Mouse (Mus musculus) CH12F3 (cell line): ENCODE data around the gene 2010300C02Rik.

Experiments used
- in situ Hi-C: fragments of 300-500 bp; cut with MboI; formaldehyde crosslinking; loops from 2 replicates; pipeline ENCODE4 v1.14.3; 2020; ENCODE audit warnings: low sequenced_read_pairs

Gene 2010300C02Rik

DNA sequence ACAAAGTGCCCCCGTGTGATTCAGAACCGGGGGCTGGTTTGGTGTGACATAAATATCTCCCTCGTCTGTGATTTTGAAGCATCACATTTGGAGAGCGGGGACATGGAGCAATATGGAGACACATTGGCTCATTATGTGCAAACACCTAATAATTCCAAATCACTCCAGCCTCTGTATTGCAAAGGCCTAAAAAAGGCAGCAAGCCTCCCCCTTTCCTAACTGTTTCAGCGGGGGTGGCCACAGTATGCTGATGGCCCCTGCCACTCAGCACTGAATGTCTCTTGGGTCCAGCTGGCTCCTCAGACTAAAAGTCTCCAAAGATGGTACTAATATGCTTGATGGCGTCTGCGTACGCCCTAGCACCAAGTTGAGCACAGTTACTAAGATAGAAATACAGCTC, 45.6 kb downstream of the 2010300C02Rik start:
- in situ Hi-C loops = no loop called here

DNA sequence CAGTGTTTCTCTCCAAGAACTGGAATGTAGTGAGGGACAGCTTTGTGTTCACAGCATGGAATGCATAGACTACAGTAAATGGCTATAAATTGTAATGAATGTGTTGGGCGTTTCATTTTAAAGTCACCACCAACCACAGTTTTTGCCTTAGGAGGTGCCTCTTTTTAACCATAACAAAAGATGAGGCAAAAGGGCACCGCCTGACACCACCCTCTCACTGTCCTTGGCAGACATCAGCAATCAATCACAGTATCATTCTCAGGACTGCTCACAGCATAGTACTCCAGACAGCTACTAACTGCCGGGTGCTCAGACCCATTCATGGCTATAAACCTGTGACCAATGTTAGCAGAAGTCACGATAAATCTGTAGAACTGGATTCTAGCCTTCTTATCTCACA, 48.6 kb downstream of the 2010300C02Rik start:
- in situ Hi-C loops = no loop called here

DNA sequence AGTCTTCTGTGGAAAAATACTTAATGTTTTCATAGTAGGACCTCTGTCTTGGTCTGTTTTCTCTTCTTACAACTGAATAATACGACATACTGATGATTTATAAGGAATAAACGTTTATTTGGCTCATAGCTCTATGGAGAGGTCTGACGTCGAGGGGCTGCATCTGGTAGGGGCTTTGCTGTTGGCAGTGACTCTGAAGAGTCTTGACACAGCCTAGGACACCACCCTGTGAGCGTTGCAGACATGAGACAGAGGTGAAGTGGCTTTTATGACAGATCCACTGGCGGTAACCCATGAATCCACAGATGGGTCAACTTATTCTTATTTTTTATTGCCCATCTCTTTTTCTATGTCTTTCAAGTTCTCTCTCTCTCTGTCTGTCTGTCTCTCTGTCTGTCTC, 52.5 kb downstream of the 2010300C02Rik start:
- in situ Hi-C loops = no loop called here

DNA sequence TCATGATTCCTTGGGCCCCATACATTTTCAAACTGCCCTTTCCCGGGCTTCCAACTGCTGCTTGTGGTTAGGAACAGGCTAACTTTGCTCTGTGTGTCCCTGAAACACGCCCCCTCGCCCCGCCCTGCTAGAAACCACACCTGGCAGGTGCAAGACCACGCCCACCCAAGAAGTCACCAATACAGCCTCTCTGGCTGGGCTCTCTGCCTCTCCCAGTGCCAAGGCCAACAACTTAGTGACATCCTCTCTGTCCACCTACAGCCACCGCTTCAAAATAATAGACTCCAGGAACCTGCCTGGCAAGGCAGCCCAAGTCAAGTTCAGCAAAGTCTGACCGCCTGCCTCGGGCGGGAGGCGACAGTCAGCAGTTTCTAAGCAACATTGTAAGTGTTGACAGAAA, 53.3 kb downstream of the 2010300C02Rik start:
- in situ Hi-C loops = no loop called here

DNA sequence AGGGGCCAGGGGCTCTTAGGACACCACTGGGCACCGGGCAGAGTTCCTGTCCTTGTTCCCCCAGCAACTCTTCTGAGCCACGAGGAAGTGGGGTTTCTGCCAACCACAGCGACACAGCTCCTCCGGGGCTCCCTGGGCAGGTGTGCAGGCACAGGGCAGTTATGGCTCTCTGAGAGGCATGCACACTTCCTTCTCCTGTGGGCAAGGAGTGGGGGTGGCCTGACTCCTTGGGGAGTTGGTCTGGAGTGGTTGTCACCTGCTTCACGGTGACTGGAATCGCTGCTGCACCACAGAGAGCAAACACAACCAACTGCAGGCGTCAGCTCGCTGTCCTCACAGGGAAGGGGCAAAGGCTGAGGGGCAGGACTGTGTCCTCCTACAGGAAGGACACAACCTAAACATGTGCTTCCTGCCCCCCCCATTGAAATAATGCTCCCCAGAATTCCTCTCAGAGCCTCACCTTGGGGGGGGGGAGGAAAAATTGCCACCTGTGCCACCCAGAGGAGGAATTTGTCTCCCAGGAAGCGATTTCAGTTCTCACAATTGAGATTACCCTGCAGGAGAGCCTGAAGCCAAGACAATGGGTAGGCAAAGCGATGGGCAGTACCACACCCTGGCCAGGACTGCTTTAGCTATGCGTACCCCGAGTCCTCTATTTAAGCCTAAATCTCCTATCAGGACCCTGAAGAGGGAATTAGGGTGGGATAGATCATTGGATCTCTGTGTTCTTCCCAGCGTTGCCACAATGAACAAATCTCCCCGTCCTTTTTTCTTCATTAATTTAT, 54.2 kb downstream of the 2010300C02Rik start:
- in situ Hi-C loops = no loop called here

DNA sequence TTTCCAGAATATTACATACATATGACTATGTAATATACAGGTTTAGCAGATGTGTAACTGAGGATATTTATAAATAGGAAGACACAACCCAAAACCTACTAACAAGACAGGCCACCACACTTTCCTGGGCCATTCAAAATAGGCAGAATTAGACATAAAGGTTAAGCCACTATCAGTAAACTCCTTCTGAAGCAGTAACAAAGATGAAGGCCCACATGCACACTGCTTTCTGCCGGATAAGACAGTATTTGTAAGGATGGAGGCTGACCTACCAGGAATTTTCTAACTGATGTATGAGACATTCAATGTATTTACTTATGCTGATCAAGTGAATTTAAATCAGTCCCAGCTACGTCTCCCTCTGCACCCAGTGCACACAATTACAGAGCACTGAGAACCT, 55.4 kb downstream of the 2010300C02Rik start:
- in situ Hi-C loops = no loop called here

DNA sequence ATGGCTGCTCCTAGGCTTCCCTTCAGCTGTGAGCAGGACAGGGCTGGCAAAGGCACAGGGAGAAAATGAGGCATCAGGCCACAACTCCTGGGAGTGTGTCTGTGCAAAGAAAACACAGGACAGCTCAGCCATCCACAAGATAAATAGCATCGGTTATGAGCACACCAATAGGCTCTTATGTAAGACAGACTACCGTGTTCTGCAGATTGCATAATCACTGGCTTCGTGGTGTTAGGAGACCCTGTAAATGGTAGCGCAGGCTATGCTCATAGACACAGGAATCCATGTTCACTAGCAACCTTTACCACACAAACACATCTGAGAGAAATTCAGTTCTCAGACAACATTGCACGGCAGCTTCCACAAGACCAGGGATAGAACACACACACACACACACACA, 56.3 kb downstream of the 2010300C02Rik start:
- in situ Hi-C loops = no loop called here

DNA sequence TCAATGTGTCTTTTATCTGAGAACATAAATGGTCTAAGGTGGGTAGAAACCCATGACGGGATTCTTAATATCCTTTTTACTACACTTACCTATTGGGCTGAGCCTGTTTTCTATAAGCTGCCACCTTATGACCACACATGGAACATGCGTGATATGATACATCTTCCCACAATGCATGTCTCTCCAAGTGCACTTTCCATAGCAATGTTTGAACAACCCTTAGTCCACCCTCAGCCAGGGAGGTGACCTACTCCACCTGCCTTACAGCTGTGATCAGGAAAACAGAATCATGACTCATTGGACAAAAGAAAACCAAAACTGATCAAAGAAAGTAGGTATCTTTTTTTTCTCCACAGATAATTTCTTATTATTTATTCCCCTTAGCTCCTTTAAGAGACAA, 63.9 kb downstream of the 2010300C02Rik start:
- in situ Hi-C loops = no loop called here

DNA sequence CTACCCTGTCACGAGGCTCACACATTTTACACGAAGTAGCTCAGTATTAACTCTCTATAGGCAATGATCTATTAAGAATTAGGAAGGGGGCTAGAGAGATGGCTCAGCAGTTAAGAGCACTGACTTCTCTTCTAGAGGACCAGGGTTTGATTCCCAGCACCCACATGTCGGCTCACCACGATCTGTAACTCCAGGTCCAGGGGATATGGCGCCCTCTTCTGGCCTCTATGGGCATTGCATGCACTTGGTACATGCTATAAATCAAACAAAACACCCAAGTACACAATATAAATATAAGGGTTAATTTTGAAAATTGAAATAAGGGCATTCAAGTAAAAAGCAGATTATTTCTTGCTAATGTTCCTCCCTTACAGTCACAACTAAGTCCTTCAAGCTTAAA, 65.9 kb downstream of the 2010300C02Rik start:
- in situ Hi-C loops = no loop called here

DNA sequence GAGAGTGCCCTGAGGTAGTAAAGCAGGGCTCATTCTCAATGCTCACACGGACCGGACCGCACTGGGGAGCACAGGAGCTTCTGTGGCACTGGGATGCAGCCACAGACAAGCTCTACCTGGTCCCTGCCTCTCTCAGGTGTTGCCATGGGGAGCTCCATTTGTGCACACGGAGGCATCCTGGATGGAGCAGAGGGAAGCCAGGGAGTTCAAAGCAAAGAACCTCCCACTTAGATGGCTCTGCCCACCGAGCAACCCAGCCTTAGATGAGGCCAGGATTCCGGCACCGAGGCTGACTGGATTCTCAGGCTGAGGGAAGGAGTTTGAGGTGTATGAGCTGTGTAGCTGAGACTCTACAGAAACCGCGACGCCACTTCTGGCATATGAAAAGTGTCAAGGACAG, 72.8 kb downstream of the 2010300C02Rik start:
- in situ Hi-C loops = no loop called here

DNA sequence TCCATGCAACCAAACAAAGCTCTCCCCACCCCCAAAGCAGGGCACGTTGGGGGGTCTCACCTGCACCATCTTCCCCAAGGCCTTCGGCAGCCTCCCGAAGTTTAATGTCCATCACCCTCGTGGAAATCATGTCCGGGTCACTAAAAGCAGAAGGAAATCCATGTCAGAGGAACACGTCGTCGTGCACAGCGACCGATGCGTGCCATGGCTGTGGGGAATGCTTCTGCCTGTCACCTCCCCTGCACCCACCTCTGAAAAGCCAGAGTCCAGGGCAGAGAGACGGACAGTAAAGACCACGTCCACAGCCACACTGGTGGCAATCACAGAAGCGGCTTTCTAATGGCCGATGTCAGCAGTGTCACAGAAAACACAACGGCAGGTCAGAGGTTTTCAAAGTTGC, 75.4 kb downstream of the 2010300C02Rik start:
- in situ Hi-C loops = no loop called here

DNA sequence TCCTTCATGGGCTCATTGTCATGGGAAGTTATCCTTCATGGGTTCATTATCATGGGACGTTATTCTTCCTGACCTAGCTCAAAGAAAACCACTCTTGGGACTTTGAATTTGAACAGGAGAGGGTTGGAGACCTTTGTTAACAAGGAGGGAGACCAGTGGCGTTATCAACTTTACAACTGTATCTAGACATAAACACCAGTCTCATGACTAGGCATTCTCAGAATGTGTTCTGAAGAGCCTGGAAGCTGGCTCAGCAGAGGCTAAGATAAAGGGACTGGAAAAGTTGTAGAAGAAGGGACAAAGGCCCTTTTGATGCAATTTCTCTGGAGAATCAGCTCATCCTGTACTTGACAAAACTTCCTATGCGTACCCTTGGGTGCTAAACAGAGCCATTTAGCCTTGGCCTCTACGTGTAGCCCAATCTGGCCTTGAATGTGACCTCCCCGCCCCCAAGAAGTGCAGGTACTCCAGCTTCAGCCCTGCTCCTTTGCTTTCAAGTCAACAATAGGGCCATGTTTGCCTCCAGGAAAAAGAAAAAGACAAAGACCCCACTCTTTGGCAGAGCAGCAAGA, 76.0 kb downstream of the 2010300C02Rik start:
- in situ Hi-C loops = no loop called here

DNA sequence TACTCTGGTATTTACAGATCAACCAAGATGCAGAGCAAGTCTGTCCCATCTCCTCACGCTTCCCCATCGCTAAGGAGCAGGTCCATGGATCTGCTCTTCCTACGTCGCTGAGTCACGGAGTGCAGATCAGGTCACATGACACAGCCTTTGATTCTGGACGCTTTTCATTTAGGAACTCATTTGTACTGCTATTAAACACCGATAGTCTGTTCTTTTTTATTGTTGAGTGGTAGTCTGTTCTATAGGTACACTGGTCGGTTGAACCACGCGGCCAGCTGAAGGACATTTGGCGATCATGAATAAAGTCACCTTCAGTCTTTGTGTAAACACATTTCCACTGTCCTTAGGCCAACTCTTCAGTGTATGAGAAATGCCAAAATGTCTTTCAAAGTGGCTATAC, 78.5 kb downstream of the 2010300C02Rik start:
- in situ Hi-C loops = no loop called here

DNA sequence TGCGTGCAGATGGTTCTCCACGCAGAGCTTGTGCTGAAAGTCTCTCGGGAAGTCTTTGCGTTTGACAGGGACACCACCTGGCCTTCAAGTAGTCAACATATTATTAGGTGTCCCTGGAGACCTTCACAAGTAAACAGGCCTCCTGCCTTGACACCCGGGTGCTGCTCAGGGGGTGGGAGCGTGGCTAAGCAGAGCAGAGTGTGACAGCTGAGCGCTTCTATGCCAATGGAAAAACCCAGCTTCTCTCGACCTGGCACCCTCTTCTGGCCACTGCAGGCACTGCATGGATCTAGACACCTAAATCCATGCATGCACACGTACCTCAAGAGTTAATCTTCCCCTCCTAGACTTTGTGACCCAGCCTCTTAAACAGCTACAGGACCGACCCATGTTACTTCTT, 80.8 kb downstream of the 2010300C02Rik start:
- in situ Hi-C loops = loop anchor here (10.0 kb wide), 1 partner anchor 164 kb away; no protein-coding TSS in a partner anchor

DNA sequence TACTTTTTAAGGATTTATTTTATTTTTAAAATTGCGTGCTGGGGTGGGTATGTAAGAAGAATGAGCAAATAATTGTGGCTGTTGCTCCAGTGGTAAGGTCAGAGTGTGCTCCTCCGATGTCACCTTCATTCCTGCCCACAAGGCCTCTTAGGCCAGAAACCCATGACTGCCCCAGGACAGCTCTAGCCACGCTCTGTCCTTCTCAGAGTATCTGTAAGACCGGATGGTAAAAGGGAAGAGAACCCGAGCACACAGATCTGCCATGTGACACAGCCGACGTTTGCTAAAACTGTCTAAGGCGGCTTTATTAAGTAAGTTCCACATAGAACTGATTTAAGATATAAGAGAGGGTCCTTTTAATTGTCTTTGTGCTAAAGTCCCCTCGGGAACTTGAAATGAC, 81.3 kb downstream of the 2010300C02Rik start:
- in situ Hi-C loops = loop anchor here (10.0 kb wide), 1 partner anchor 164 kb away; no protein-coding TSS in a partner anchor

DNA sequence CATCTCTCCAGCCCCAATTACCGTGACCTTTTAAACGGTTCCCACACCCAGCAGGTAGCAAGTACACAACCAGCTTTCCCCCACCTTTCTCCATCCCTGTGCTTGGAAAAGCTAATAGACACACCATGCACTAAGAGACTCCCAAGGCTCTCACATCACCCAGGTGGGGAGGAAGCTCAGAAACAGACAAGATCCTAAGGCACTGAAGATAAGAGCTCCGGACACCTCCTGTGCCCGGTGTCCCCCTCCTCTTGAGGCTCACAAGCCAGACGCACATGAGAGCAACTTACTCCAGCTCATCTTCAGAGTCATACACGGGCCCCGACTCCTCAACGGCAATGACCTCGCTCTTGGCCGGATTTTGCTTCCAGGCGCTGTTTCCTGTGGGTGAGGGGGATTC, 82.3 kb downstream of the 2010300C02Rik start:
- in situ Hi-C loops = loop anchor here (10.0 kb wide), 1 partner anchor 163 kb away; no protein-coding TSS in a partner anchor

DNA sequence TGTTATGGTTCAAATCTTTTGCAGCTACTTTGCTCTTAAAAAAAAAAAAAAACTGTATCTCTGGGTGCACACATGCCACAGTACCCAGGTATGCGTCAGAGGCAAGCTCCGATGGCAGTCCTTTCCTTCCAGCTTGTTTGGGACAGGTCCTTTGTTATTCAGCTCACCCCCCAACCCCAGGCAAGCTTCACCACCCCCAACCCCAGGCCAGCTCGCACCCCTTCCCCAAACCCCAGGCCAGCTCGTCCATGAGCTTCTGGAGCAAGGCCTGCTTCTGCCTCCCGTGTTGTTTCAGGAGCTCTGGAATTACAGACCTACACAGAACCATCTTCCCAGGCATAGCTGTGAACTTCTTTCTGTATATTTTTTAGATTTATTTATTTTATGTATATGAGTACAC, 83.1 kb downstream of the 2010300C02Rik start:
- in situ Hi-C loops = loop anchor here (10.0 kb wide), 1 partner anchor 162 kb away; no protein-coding TSS in a partner anchor

DNA sequence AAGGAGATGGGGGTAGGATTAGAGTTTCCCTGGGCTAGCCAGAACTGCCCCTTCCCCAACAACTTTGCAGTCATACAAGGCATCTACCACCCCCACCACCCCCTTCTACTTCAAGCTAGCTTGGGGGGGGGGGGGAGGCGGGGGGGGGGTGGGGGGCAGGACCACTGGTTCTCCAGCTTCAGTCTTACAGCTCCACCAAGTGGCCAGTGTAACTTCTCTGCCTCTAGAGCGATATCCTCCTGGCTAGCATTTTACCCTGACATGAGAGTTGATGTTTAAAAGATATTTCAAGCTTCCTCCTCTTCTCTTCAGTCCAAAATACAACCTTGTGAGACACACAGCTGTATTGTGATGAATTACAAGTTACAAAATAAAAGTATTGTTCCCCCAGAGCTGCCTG, 83.7 kb downstream of the 2010300C02Rik start:
- in situ Hi-C loops = loop anchor here (10.0 kb wide), 1 partner anchor 161 kb away; no protein-coding TSS in a partner anchor

DNA sequence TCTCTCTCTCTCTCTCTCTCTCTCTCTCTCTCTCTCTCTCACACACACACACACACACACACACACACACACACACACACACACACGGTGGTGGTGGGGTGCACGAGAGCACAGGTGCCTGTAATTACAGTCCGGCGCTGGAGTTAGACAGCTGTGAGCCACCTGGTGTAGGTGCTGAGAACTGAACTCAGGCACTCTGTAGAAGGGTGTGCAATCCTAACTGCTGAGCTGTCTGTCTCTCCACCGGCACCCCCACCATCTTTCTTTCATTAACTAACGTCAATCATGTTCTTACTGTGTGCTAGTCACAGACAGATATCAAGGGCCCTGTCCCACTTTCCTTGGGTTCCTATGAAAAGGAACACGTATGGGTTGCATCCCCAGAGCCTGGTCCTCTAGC, 84.2 kb downstream of the 2010300C02Rik start:
- in situ Hi-C loops = loop anchor here (10.0 kb wide), 1 partner anchor 161 kb away; no protein-coding TSS in a partner anchor

DNA sequence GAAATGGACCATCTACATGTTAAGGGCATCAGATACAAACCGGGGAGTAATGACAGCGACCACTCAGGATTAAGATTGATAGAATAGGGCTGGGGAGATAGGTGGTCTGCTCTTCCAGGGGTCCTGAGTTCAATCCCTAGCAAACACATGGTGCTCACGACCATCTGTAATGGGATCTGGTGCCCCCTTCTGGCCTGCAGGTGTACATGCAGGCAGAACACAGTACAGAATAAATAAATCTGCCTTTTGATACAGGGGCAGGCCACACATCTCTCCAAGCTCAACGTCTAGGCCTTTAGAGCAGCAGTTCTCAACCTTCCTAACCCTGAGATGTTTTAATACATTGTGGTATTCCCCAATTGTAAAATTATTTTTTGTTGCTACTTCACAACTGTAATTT, 85.2 kb downstream of the 2010300C02Rik start:
- in situ Hi-C loops = loop anchor here (5.0 to 10.0 kb wide), 2 partner anchors 160 to 362 kb away; no protein-coding TSS in a partner anchor

DNA sequence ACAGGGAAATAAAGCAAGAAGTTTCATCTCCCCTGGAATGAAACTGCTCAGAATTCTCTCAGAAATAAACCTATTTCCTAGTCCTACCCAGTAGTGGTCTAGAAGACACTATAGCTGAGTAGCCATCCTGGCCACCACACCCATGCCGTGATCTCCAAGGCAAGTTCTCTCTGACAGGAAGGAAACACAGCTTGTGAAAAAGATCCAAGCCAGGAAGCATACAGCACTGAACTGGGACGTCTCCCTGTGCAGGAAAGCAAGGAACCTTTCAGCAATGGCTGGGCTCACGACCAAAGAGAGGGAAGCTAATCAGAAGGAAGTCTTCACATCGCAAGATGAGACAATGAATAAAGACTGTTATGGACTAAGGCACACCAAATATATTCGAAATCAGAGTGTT, 86.4 kb downstream of the 2010300C02Rik start:
- in situ Hi-C loops = loop anchor here (5.0 to 10.0 kb wide), 2 partner anchors 159 to 361 kb away; no protein-coding TSS in a partner anchor

DNA sequence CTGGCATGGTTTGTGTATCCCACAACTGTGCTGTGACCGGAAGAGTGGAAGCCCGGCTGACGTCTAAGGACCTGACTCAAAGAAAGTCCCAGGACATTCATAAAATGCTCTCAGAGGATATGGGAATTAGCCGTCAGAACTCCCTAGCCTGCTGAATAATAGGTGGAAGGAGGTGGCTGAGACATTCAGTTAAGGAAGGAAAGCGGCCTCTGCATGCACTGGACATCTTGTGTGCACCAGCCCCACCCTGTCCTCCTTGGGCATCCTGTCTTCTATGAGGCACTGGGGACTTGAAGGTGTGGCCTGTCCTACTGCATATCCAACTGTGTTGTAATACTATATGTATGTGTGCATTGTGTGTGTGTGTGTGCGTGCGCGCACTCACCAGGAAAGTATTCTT, 87.5 kb downstream of the 2010300C02Rik start:
- in situ Hi-C loops = loop anchor here (5.0 to 10.0 kb wide), 2 partner anchors 158 to 360 kb away; no protein-coding TSS in a partner anchor
